Mouse (Mus musculus) cerebellum, adult 2 months (tissue): ENCODE measurements around the gene Creb3l1. TPM values are rescaled to one million over a fixed set of nuclear protein-coding genes. Genes with fewer than 3 reads are reported as not detected.

Experiments
- DNase-seq, 2 experiments: peaks; one replicate each; pipeline ENCODE4 v3.0.0; 2021
- H3K27ac ChIP-seq: fragments of 200-500 bp; 2 replicates; pipeline ENCODE4 v1.5.1; 2012; ENCODE audit warnings: low read length, control low read depth, inconsistent platforms; ENCODE audit not compliant: insufficient read depth
- H3K27me3 ChIP-seq: fragments of 200-500 bp; 2 replicates; pipeline ENCODE4 v1.6.1; 2012; ENCODE audit warnings: inconsistent platforms, mild to moderate bottlenecking, low read length, moderate library complexity; ENCODE audit not compliant: control insufficient read depth, insufficient read depth
- H3K4me1 ChIP-seq: fragments of 200-500 bp; 2 replicates; pipeline ENCODE4 v1.6.1; 2011; ENCODE audit warnings: low read length; ENCODE audit not compliant: control insufficient read depth, insufficient read depth
- H3K4me3 ChIP-seq: fragments of 200-500 bp; replicated peaks from 2 replicates; pipeline ENCODE3; 2011; ENCODE audit warnings: mild to moderate bottlenecking, low read depth, low read length, control low read depth; ENCODE audit not compliant: insufficient read depth
- CTCF ChIP-seq: fragments of 200-500 bp; IDR thresholded peaks from 2 replicates; pipeline ENCODE4 v1.5.1; 2011; ENCODE audit warnings: low read depth, mild to moderate bottlenecking, control low read depth, low read length, moderate library complexity, borderline replicate concordance; ENCODE audit not compliant: insufficient read depth
- POLR2A ChIP-seq: fragments of 200-500 bp; IDR thresholded peaks from 2 replicates; pipeline ENCODE4 v1.6.1; 2011; ENCODE audit warnings: low read length, control low read depth, borderline replicate concordance; ENCODE audit not compliant: insufficient read depth
- WGBS: fragments of 180-500 bp; shearing (Covaris S2); methylation state at CpG from one replicate; pipeline ENCODE4 v1.1.7; 2018; 5-methylcytosine and 5-hydroxymethylcytosine counted together
- polyA plus RNA-seq: library from polyadenylated mRNA; depleted of rRNA; stranded (reverse); fragments of >200 nt; gene quantifications from 2 replicates; pipeline ENCODE4 v1.2.3, GENCODE M21; 2012

Creb3l1 gene
- polyA plus RNA-seq, 1 experiment, result 1.3 TPM

GRCm38 (mm10) chr2:92052188-92052587 lies 27.9 kb upstream of the Creb3l1 start:
- Histone ChIP-seq H3K4me1 (no peaks in the 10 kb centered on the region), H3K27ac (no peak overlapping the region), H3K4me3 (no peak overlapping the region), H3K27me3 (no peaks in the 10 kb centered on the region)
- peak; percentile 32 to 59 for DNase-seq
- 27% methylated on average over 8 of the region's 8 CpGs for WGBS
- no peak for TF ChIP-seq POLR2A
- TF ChIP-seq CTCF, result no peak

GRCm38 (mm10) chr2:92048034-92048690 lies 23.9 kb upstream of the Creb3l1 start:
- no peak for DNase-seq
- H3K27ac ChIP-seq, result no peak overlapping the region
- H3K4me3 ChIP-seq, result no peak overlapping the region
- WGBS, result 71% methylated on average over 9 of the region's 9 CpGs
- H3K27me3 ChIP-seq, result no peaks in the 10 kb centered on the region
- TF ChIP-seq POLR2A (no peak), CTCF (no peak)
- no peaks in the 10 kb centered on the region for H3K4me1 ChIP-seq

- no peak overlapping the region for H3K27ac ChIP-seq
- 41% methylated on average over 4 of the region's 4 CpGs for WGBS
- H3K27me3 ChIP-seq, result no peaks in the 10 kb centered on the region
- DNase-seq, result no peak
- TF ChIP-seq CTCF (no peak), POLR2A (no peak)
- H3K4me1 ChIP-seq, result peaks cover 1% of the 10 kb centered on the region; the same call in 1 of the 2 replicates
- no peak overlapping the region for H3K4me3 ChIP-seq
These were observed 23.3 kb upstream of the Creb3l1 start for GRCm38 (mm10) chr2:92047601-92048000.

GRCm38 (mm10) chr2:92043285-92043684 lies 19.0 kb upstream of the Creb3l1 start:
- TF ChIP-seq POLR2A, result no peak
- TF ChIP-seq CTCF, result no peak
- no peak for DNase-seq
- Histone ChIP-seq H3K27me3 (no peaks in the 10 kb centered on the region), H3K4me1 (peaks cover 4% of the 10 kb centered on the region; the same call in 1 of the 2 replicates), H3K4me3 (no peak overlapping the region), H3K27ac (no peak overlapping the region)
- 94% methylated on average over 12 of the region's 12 CpGs for WGBS

- no peak overlapping the region for H3K27ac ChIP-seq
- peaks cover 4% of the 10 kb centered on the region; the same call in 1 of the 2 replicates for H3K4me1 ChIP-seq
- no peaks in the 10 kb centered on the region for H3K27me3 ChIP-seq
- TF ChIP-seq CTCF (no peak), POLR2A (no peak)
- H3K4me3 ChIP-seq, result no peak overlapping the region
- DNase-seq, result no peak
- 85% methylated on average over 15 of the region's 15 CpGs for WGBS
These were observed 17.2 kb upstream of the Creb3l1 start for GRCm38 (mm10) chr2:92041538-92041937.

- Histone ChIP-seq H3K27ac (no peak overlapping the region), H3K4me3 (no peak overlapping the region), H3K27me3 (no peaks in the 10 kb centered on the region), H3K4me1 (no peaks in the 10 kb centered on the region)
- TF ChIP-seq CTCF (no peak), POLR2A (no peak)
- DNase-seq, result no peak
- WGBS, result 82% methylated on average over 9 of the region's 9 CpGs
These were observed 10.0 kb upstream of the Creb3l1 start for GRCm38 (mm10) chr2:92034273-92034672.

- TF ChIP-seq POLR2A (no peak), CTCF (no peak)
- DNase-seq, result no peak
- Histone ChIP-seq H3K27me3 (no peaks in the 10 kb centered on the region), H3K4me3 (no peak overlapping the region), H3K4me1 (no peaks in the 10 kb centered on the region), H3K27ac (no peak overlapping the region)
- 67% methylated on average over 8 of the region's 8 CpGs for WGBS
These were observed 6.3 kb upstream of the Creb3l1 start for GRCm38 (mm10) chr2:92030554-92030953.

GRCm38 (mm10) chr2:92029387-92030133 lies 5.3 kb upstream of the Creb3l1 start:
- DNase-seq, result no peak
- 78% methylated on average over 10 of the region's 10 CpGs for WGBS
- Histone ChIP-seq H3K4me3 (no peak overlapping the region), H3K27ac (no peak overlapping the region), H3K4me1 (no peaks in the 10 kb centered on the region), H3K27me3 (no peaks in the 10 kb centered on the region)
- TF ChIP-seq CTCF (no peak), POLR2A (no peak)
